Mouse (Mus musculus): Measurements from ENCODE around the gene Rpp25.

Gene Rpp25

DNA sequence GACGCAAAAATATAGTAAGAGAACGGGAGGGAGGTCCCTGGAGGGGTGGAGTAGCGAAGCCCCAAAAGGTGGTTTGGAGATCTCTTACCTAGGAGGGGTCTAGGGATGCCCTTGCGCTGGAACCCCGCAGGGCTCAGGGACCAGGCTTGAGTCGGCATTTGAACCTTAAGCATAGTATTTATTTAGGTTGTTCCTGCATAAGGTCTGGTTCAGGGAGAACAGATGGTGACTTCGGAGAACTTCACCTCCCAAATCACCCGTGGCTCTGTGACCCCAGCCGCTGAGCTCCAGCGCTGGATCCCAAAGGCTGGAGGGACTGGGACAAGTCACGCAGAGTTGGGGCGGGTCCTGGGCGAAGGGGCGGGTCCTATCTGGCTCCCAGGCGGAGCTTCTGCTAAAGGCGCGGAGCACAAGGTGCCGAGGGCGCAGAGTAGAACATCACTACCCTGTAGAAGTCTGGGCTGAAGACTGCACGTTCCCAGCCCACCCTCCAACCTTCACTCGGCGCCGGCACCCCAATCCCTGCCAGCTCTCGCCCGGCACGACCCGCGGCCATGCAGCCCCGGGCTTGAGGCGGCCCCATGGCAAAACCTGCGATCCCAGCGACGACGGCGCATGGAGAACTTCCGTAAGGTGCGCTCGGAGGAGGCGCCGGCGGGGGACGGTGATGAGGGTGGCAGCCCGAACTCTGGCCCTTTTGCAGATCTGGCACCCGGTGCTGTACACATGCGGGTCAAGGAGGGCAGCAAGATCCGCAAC lies at the start of gene Rpp25:
Gene Rpp25 (plus strand): TSS at position 405 of the 759 bp plus-strand sequence.
- DNase-seq = peak; percentile 75

- no peak for DNase-seq
Measured at GRCm38 (mm10) chr9:57459707-57460106, 44.1 kb upstream of the Rpp25 start.

GRCm38 (mm10) chr9:57462866-57463265 lies 41.0 kb upstream of the Rpp25 start:
- no peak for DNase-seq

DNA sequence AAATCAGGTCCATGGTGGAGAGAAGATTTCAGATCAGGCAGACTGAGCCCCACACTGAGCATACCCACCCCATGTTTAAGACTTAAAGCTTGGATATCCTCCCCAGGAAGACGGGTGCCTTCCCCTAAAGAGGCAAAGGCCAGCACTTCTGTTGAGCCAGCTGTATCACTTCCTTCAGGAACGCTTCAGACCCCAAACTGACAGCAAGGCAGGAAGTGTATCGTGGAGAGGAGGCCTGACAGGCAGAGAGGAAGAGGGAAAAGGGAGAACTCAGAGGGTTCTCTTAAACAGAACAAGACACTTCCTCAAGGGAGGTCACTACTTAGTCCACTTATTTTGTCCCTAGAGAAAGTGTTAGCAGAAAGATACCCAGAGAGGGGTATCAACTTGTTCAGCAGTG lies 37.7 kb upstream of the Rpp25 start:
- no peak for DNase-seq

DNA sequence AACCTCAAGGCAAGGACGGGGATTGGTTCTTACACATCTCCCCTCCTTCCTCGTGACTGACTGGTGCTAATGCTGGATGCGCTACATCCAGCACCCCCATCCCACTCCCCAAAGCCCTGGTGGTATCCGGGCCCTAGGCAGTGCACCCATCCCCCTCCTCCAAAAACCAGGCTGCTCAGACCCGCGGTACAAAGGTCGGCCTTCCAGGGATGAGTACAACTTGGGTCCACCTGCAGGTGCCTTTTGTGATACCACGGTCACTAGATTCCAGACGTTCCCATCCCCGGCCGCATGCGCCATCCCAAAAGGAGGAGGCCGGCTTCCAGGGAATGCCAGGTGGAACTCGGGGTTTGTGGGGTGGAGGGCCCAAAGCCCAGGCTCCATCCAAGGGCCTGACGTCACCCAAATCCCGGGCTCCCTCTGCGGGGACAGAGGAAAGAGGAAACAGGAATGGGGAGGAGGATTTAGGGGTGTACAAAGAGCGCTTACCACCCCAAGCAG lies 36.5 kb upstream of the Rpp25 start:
- peak; percentile 37 for DNase-seq

- peak; percentile 90 for DNase-seq
Measured at GRCm38 (mm10) chr9:57467896-57468549, 35.8 kb upstream of the Rpp25 start, which contains the start of gene Scamp5. Scamp5 (minus strand) TSS chr9:57468060.

GRCm38 (mm10) chr9:57468914-57469313 lies 34.9 kb upstream of the Rpp25 start:
- DNase-seq = no peak

DNA sequence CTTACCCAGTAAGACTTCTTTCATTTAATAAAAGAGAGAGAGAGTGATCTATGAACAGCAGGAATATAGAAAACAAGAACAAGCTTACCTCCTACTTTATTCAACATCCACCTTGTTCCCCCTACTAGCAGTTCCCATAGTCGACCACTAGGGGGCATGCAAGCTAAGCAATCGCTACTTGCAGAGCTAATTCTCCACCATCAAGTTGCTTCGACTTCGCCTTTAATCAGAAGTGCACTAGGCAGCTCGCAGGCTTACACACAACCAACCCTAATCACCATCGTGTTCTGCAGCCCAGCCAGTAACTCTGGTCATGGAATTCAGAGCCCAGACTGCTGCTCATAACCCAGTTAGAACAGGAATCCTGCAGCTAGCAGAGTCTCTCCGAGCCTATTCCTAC lies 18.1 kb upstream of the Rpp25 start:
- DNase-seq = peak; percentile 83

DNA sequence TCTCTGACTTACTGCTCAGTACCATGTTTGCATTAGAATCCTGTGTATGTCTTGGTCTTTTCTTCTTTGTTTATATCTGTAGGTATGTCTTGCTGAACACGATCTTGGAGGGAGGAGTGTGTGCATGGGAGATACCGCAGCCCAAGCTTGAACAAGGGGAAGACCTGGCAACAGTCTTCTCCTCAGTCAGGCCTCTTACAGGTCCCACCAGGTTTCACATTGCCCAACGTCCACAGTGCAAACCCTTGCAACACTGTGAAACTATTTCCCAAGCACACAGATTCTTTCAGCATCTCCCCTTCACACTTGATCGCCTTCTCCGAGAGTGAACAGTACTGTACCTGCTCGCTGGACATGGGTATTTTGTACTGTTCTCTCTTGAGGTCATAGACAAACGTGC lies 16.0 kb upstream of the Rpp25 start:
- no peak for DNase-seq

DNA sequence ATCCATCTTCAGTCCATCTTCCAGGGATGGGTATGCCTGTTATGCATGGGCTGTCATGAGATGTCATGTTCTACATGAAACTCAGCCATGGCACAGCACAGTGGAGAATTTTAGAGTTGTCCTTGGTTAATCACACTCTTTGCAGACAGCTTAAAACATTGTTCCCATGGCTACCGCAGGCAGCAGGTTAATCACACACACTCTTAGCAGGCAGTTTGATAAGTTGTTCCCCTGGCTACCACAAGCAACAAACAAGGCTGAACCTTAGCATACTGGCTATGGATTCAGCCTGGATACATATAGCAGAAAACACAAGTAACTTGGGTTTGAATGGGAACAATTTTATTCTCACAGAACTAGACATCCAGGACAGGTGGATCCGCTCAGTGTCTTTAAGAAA lies 10.3 kb upstream of the Rpp25 start:
- DNase-seq = no peak

DNA sequence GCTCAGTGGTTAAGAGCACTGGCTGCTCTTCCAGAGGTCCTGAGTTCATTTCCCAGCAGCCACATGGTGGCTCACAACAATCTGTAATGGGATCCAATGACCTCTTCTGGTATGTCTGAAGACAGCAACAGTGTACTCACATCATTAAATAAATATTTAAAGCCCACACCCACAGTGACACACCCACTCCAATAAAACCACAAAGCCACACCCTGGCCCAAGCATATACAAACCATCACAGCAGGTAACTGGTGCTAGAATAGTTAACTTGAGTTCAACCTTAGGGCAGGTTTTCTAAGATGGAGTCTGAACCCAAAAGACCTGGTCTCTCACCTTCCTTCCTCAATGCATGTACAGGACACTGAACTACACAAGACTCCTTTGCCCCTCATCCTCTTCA lies 8.9 kb upstream of the Rpp25 start:
- no peak for DNase-seq

DNA sequence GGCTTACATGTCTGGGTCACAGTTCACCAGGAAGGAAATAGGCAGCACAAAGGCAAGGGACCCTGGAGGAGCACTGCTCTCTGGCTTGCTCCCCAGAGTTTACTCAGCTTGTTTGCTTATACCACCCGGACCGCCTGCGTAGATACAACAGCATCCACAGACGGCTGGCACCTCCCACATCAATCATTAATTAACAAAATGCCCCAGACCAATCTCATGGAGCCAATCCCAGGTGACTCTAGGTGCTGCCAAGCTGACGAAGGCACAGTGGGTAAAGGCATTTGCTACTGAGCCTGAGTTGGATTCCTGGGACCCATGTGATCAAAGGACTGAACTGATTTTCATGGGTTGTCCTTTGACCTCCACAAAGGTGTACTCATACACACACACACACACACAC lies 6.6 kb upstream of the Rpp25 start:
- DNase-seq = peak; percentile 23

GRCm38 (mm10) chr9:57498536-57498935 lies 5.3 kb upstream of the Rpp25 start:
- no peak for DNase-seq

- no peak for DNase-seq
Measured at GRCm38 (mm10) chr9:57501452-57501851, 2.4 kb upstream of the Rpp25 start.

DNA sequence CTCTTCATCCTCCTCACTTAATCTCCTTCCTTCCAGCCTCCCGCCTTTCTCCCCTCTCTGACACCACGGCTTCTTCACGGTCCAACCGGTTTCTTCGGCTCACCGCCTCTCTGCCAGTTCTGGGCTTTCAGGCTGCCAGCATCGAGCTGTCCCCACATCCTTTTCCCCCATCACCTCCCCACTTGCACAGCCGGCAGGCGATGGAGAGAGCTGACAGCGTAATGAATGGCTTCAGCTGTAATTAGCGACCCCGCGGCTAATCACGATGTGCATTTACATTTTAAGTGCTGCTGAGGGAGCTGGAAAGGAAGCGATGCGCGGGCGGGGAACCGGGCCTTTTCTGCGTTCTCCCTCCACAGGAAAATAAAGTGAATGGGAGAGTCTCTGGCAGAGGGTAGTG lies 2.0 kb upstream of the Rpp25 start:
- DNase-seq = no peak

DNA sequence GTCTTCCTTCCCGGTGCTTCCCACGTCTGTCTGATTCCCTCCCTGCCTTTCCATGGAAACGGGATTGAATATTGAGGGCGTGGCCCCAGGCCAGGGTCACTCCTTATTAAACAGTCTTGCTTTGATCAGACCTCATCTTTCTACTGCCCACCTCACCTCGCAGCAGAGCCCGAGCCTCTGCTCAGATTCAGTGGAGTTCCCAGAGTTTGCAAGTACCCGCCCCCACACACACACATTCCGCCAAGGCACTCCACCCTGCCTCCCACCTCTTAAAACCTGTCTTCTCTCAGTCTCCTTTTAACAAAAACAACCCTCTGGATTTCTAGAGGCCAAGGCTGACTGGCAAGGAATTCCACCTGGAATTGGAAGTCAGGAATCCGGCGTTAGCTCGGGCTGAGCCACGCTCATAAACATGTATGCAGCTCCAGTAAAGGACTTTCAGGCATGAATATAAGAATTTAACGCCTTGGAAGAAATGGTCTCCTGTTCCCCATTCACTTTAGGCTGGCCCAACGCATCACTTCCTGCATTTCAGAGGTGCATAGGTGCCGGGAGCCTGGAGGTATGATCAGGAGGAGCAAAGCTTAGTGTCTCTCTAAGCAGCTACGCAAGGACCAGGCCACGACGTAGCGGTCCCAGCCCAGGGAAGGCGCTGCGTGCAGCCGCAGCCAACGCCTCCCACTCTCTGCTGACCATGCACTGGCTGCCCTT lies 760 bp upstream of the Rpp25 start:
- no peak for DNase-seq

GRCm38 (mm10) chr9:57504381-57504700 lies 515 bp downstream of the Rpp25 start:
- DNase-seq = peak; percentile 73

- DNase-seq = no peak
Measured at GRCm38 (mm10) chr9:57504891-57505290, 1.1 kb downstream of the Rpp25 start.

DNA sequence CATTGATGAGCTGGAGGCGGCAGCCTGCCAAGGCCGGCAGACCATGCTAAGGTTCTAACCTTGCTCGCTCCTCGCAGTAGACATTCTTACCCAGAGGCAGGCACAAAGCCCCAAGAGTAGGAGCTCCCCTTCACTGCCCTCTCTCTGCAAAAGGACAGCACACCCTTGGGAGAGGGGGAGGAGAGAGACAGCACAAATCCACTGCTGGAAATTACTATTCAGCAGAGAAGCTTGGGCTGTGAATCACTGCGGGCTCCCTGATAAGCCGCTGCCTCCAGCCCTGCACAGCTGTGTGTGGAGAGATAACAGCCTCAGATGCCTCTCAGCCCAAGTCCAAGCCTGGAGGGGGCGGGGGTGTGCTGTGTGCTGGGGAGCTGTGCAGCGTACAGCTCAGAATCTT lies 1.9 kb downstream of the Rpp25 start:
- DNase-seq = no peak

DNA sequence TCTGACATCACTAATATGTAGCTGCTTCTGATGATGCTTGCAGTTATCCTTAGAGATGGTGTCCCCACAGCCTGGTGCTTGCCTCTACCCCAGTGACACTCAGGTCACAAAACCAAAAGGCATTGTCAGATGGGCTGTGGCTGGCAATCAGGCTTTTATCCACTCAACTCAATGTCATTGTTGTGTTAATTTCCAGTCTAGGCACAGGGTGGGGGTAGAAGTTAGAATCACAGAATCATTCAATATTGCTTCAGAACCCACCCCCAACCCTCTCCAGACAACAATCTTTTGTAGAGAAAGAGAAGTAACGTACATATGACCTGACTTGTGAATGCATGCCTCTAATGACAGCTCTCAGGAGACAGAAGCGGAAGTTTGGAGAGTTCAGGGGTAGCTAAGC lies 6.8 kb downstream of the Rpp25 start:
- DNase-seq = no peak

DNA sequence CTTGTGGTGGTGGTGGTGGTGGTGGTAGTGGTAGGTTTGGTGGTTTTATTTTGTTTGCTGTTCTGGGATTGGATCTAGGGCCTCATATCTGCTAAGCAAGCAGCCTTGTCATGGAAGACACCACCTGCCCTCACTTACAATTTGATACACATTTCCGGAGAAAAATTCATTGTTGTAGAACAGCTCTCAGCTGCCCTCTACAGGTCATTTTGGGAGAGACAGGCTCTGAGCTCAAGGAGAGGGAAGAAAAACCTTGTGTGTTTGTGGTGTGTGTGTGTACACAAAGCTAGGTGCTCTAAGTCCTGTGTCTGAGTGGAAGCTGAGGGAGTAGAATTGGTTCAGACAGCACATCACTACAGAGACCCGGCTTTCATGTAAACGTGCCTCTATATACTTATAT lies 13.3 kb downstream of the Rpp25 start:
- peak; percentile 68 for DNase-seq

DNA sequence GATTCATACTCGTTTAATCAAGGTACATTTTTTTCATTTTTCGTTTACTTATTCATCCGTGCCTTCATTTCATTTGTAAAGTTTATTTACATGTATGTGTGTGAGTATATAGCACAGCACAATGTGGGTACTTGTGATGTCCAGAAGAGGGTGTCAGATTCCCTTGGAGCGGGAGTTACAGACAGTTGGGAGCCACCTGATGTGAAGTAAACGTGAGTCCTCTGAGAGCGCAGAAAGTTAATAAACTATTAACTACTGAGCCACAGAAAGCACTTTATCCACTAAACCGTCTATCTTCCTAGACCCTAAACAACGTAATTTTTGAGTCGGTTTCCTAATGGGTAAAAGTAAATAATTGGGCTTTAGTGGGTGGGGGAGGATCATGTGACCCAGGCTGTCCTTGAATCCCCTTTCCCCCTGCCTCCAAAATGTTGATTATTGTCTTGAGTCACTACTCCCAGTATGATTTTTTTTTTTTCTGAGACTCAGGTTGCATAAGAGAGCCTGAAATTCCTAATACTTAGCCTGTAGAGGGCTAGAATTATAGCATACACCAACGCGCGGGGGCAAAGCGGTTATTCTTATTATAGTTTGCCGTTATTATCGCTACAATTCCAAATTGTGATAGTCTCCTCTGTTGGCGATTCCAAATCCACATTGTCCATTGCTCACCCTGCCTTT lies 16.7 kb downstream of the Rpp25 start:
- peak; percentile 36 for DNase-seq
